Mouse (Mus musculus): ENCODE measurements around the gene Ipo8. TPM values are rescaled to one million over a fixed set of nuclear protein-coding genes. Genes with fewer than 3 reads are reported as not detected.

Gene Ipo8
- 16.9 and 17.0 TPM in 2 replicates for polyA plus RNA-seq (2015; fragmentation: Nextera tagmentation; extraction: Ambion mirVana)

DNA sequence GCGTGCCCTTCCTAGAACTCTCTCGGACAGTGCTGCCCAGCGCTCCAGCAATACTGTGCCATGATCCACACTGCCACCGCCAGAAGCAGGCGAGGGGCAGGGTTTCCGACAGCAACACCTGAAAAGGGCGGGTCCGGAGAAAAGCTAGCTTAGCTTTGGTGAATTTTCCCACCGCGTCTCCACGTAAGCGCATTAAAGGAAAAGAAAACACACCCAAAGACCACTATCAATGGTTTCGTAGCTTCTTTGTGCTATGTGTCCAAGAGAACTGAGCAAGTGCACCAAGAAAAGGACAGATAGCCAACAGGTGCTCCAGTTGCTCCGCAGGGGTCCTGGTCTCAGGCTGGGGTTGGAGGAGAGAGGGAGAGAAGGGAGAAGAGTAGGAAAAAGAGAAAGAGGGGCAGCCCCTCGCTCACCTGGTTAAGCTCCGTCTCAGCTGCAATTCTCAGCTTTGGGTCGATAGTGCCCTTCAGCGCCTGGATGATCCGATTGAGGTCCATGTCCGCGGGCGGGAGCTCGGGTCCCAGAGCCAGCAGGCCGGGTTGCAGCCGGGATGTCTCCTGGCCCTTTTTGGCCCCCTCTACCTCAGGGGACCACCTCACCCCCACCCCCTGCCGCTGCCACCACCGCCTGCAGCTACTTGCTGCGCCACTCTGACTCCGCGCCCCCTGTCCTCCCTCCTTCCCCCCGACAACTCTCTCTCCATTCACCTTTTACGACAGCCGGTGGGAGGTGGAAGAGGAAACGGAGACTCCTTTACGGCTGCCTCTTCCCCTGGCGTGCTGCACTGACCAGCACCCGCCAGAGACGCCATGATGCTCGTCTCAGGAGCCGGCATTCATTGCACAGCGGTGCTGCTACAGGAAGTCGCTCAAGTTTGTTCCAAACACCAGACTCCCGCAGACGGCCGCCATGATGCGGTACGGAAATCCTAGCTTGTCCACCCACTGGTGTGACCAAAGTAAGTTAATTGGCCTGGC is at the start of gene Ipo8:
Ipo8 (minus strand) TSS at position 720 of the 980 bp plus-strand sequence.
- H3K4me3 ChIP-seq (ENCODE audit: low read length), result peak within 1 kb of the TSS; percentile 84
- WGBS, result under 1% methylated on average over 47 of the region's 47 CpGs
- H3K9me3 ChIP-seq (ENCODE audit: control insufficient read depth, low read length), result no peaks in the 10 kb centered on the region
- no peaks in the 10 kb centered on the region for H3K27me3 ChIP-seq (replicated peaks; ENCODE audit: control insufficient read depth, insufficient read depth, low read length)
- H3K27ac ChIP-seq (ENCODE audit: low read length), result peak within 1 kb of the TSS; percentile 74
- no peaks in the 10 kb centered on the region for H3K36me3 ChIP-seq (ENCODE audit: control insufficient read depth, insufficient read depth, low read length)
- H3K4me2 ChIP-seq (ENCODE audit: low read depth, low read length), result peak within 1 kb of the TSS; percentile 68
- peak within 1 kb of the TSS; percentile 84 for H3K9ac ChIP-seq (ENCODE audit: low read depth, low read length)
- ATAC-seq, result peak; percentile 97
- peaks cover 7% of the 10 kb centered on the region; the same call in 1 of the 2 replicates for H3K4me1 ChIP-seq (ENCODE audit: control insufficient read depth, insufficient read depth, low read length)

DNA sequence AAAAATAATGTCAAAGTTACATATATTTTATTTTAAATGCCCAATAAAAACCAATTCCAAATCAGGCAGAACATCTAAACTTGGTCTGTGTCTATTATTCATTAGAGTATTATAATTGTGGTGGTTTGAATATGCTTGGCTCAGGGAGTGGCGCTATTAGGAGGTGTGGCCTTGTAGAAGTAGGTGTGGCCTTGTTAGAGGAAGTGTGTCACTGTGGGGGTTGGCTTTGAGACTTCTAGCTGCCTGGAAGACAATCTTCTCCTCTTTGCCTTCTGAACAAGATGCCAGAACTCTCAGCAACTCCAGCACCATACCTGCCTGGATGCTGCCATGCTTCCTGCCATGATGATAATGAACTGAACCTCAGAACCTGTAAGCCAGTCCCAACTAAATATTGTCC is 42.6 kb upstream of the Ipo8 start:
- Histone ChIP-seq H3K4me3 (ENCODE audit: low read length) (no peak overlapping the region), H3K27ac (ENCODE audit: low read length) (no peak overlapping the region), H3K27me3 (replicated peaks; ENCODE audit: control insufficient read depth, insufficient read depth, low read length) (no peaks in the 10 kb centered on the region), H3K36me3 (ENCODE audit: control insufficient read depth, insufficient read depth, low read length) (no peaks in the 10 kb centered on the region), H3K9me3 (ENCODE audit: control insufficient read depth, low read length) (no peaks in the 10 kb centered on the region), H3K4me1 (ENCODE audit: control insufficient read depth, insufficient read depth, low read length) (no peaks in the 10 kb centered on the region), H3K4me2 (ENCODE audit: low read depth, low read length) (no peak overlapping the region), H3K9ac (ENCODE audit: low read depth, low read length) (no peak overlapping the region)
- 94% methylated on average over 1 of the region's 1 CpGs for WGBS
- no peak for ATAC-seq

- Histone ChIP-seq H3K4me2 (ENCODE audit: low read depth, low read length) (no peak overlapping the region), H3K9me3 (ENCODE audit: control insufficient read depth, low read length) (no peaks in the 10 kb centered on the region), H3K27ac (ENCODE audit: low read length) (no peak overlapping the region), H3K9ac (ENCODE audit: low read depth, low read length) (no peak overlapping the region), H3K36me3 (ENCODE audit: control insufficient read depth, insufficient read depth, low read length) (no peaks in the 10 kb centered on the region), H3K27me3 (replicated peaks; ENCODE audit: control insufficient read depth, insufficient read depth, low read length) (no peaks in the 10 kb centered on the region), H3K4me3 (ENCODE audit: low read length) (no peak overlapping the region), H3K4me1 (ENCODE audit: control insufficient read depth, insufficient read depth, low read length) (no peaks in the 10 kb centered on the region)
- no peak for ATAC-seq
Observed at GRCm38 (mm10) chr6:148845629-148846028, 14.4 kb upstream of the Ipo8 start.

DNA sequence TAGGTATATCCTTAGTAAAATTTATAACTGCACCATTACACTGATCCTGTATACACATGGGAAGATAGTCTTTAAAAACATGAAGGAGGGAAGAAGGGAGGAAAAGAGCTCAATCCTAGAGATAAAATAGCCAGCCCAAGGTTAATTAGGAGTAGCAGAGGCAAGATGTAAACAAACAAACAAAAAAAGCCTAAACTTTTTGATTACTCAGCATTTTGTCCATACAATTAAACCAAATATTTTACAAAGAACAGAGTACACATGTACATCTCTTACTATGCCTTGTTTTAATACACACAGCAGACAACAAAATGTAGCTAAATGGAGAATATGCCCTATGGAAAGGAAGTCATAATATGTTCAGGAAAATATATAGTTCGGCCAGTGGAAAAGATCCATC is 10.5 kb upstream of the Ipo8 start:
- no peak for ATAC-seq
- Histone ChIP-seq H3K27ac (ENCODE audit: low read length) (no peak overlapping the region), H3K36me3 (ENCODE audit: control insufficient read depth, insufficient read depth, low read length) (no peaks in the 10 kb centered on the region), H3K9ac (ENCODE audit: low read depth, low read length) (no peak overlapping the region), H3K4me1 (ENCODE audit: control insufficient read depth, insufficient read depth, low read length) (no peaks in the 10 kb centered on the region), H3K9me3 (ENCODE audit: control insufficient read depth, low read length) (no peaks in the 10 kb centered on the region), H3K4me3 (ENCODE audit: low read length) (no peak overlapping the region), H3K27me3 (replicated peaks; ENCODE audit: control insufficient read depth, insufficient read depth, low read length) (no peaks in the 10 kb centered on the region), H3K4me2 (ENCODE audit: low read depth, low read length) (no peak overlapping the region)
- 98% methylated on average over 1 of the region's 1 CpGs for WGBS

DNA sequence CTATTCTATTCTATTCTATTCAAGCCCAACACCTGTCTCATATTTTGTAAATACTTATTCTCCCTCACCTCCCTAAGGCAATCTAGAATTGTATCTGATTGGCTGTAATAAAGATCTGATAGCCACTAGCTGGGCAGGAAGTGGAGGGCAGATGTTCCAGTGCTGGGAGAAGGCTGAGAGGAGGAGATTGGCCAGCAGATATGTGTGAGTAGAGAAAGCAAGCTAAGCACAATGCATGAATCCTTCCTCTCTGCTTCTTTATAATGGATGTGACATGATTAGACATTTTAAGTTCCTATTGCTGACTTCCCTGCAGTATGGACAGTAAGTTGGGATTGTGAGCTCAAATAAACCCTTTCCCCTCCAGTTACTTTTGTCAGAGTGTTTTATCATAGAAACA is 7.2 kb upstream of the Ipo8 start:
- ATAC-seq, result no peak
- no peak overlapping the region for H3K4me2 ChIP-seq (ENCODE audit: low read depth, low read length)
- H3K36me3 ChIP-seq (ENCODE audit: control insufficient read depth, insufficient read depth, low read length), result no peaks in the 10 kb centered on the region
- H3K9me3 ChIP-seq (ENCODE audit: control insufficient read depth, low read length), result no peaks in the 10 kb centered on the region
- H3K4me3 ChIP-seq (ENCODE audit: low read length), result no peak overlapping the region
- no peak overlapping the region for H3K27ac ChIP-seq (ENCODE audit: low read length)
- no peaks in the 10 kb centered on the region for H3K27me3 ChIP-seq (replicated peaks; ENCODE audit: control insufficient read depth, insufficient read depth, low read length)
- H3K9ac ChIP-seq (ENCODE audit: low read depth, low read length), result no peak overlapping the region
- H3K4me1 ChIP-seq (ENCODE audit: control insufficient read depth, insufficient read depth, low read length), result no peaks in the 10 kb centered on the region

GRCm38 (mm10) chr6:148831728-148832121 is 458 bp upstream of the Ipo8 start:
- WGBS, result 21% methylated on average over 3 of the region's 3 CpGs
- peak overlapping the region; percentile 68 for H3K4me2 ChIP-seq (ENCODE audit: low read depth, low read length)
- no peak for ATAC-seq
- no peaks in the 10 kb centered on the region for H3K9me3 ChIP-seq (ENCODE audit: control insufficient read depth, low read length)
- H3K36me3 ChIP-seq (ENCODE audit: control insufficient read depth, insufficient read depth, low read length), result no peaks in the 10 kb centered on the region
- H3K4me3 ChIP-seq (ENCODE audit: low read length), result peak overlapping the region; percentile 84
- H3K4me1 ChIP-seq (ENCODE audit: control insufficient read depth, insufficient read depth, low read length), result peaks cover 7% of the 10 kb centered on the region; the same call in 1 of the 2 replicates
- no peak overlapping the region for H3K9ac ChIP-seq (ENCODE audit: low read depth, low read length)
- H3K27ac ChIP-seq (ENCODE audit: low read length), result peak overlapping the region; percentile 41; the same call in 1 of the 2 replicates
- no peaks in the 10 kb centered on the region for H3K27me3 ChIP-seq (replicated peaks; ENCODE audit: control insufficient read depth, insufficient read depth, low read length)

- no peaks in the 10 kb centered on the region for H3K27me3 ChIP-seq (replicated peaks; ENCODE audit: control insufficient read depth, insufficient read depth, low read length)
- no peaks in the 10 kb centered on the region for H3K9me3 ChIP-seq (ENCODE audit: control insufficient read depth, low read length)
- H3K36me3 ChIP-seq (ENCODE audit: control insufficient read depth, insufficient read depth, low read length), result no peaks in the 10 kb centered on the region
- H3K27ac ChIP-seq (ENCODE audit: low read length), result 0 out of 2 replicates have a peak overlapping the region, but pooled peaks have one; percentile 74
- peak overlapping the region; percentile 68 for H3K4me2 ChIP-seq (ENCODE audit: low read depth, low read length)
- ATAC-seq, result no peak
- 1% methylated on average over 3 of the region's 3 CpGs for WGBS
- H3K4me3 ChIP-seq (ENCODE audit: low read length), result peak overlapping the region; percentile 84
- peak overlapping the region; percentile 84 for H3K9ac ChIP-seq (ENCODE audit: low read depth, low read length)
- H3K4me1 ChIP-seq (ENCODE audit: control insufficient read depth, insufficient read depth, low read length), result peaks cover 7% of the 10 kb centered on the region; the same call in 1 of the 2 replicates
Observed at GRCm38 (mm10) chr6:148830355-148830747, 916 bp downstream of the Ipo8 start.

- Histone ChIP-seq H3K36me3 (ENCODE audit: control insufficient read depth, insufficient read depth, low read length) (0 out of 2 replicates have a peak, but pooled peaks cover 4% of the 10 kb centered on the region), H3K4me3 (ENCODE audit: low read length) (no peak overlapping the region), H3K27me3 (replicated peaks; ENCODE audit: control insufficient read depth, insufficient read depth, low read length) (no peaks in the 10 kb centered on the region), H3K9me3 (ENCODE audit: control insufficient read depth, low read length) (no peaks in the 10 kb centered on the region), H3K27ac (ENCODE audit: low read length) (no peak overlapping the region), H3K9ac (ENCODE audit: low read depth, low read length) (no peak overlapping the region), H3K4me2 (ENCODE audit: low read depth, low read length) (no peak overlapping the region), H3K4me1 (ENCODE audit: control insufficient read depth, insufficient read depth, low read length) (peaks cover 7% of the 10 kb centered on the region; the same call in 1 of the 2 replicates)
- 0 out of 2 replicates have a peak, but pooled peaks have one; percentile 14 for ATAC-seq
- WGBS, result 89% methylated on average over 4 of the region's 4 CpGs
Observed at GRCm38 (mm10) chr6:148826119-148826518, 5.1 kb downstream of the Ipo8 start.

- peak; percentile 99 for ATAC-seq
- H3K36me3 ChIP-seq (ENCODE audit: control insufficient read depth, insufficient read depth, low read length), result 0 out of 2 replicates have a peak, but pooled peaks cover 4% of the 10 kb centered on the region
- no peak overlapping the region for H3K9ac ChIP-seq (ENCODE audit: low read depth, low read length)
- no peak overlapping the region for H3K4me3 ChIP-seq (ENCODE audit: low read length)
- no peaks in the 10 kb centered on the region for H3K9me3 ChIP-seq (ENCODE audit: control insufficient read depth, low read length)
- H3K4me1 ChIP-seq (ENCODE audit: control insufficient read depth, insufficient read depth, low read length), result peaks cover 8% of the 10 kb centered on the region
- 70% methylated on average over 4 of the region's 4 CpGs for WGBS
- H3K27me3 ChIP-seq (replicated peaks; ENCODE audit: control insufficient read depth, insufficient read depth, low read length), result no peaks in the 10 kb centered on the region
- H3K27ac ChIP-seq (ENCODE audit: low read length), result peak overlapping the region; percentile 9; the same call in 1 of the 2 replicates
- no peak overlapping the region for H3K4me2 ChIP-seq (ENCODE audit: low read depth, low read length)
Observed at GRCm38 (mm10) chr6:148818624-148819343, 12.5 kb downstream of the Ipo8 start.

All from intestine, embryonic 16.5 days (tissue).